Mouse (Mus musculus) E14TG2a.4 (cell line): ENCODE data around the gene 0610009B22Rik.

Experiments used
- CTCF ChIP-seq: conservative IDR thresholded peaks from 2 replicates; pipeline ENCODE4 v1.5.1; 2014; ENCODE audit warnings: low read length
- NANOG ChIP-seq: IDR thresholded peaks from 2 replicates; pipeline ENCODE4 v1.6.1; 2014; ENCODE audit warnings: borderline replicate concordance, low read length, mixed read lengths

DNA sequence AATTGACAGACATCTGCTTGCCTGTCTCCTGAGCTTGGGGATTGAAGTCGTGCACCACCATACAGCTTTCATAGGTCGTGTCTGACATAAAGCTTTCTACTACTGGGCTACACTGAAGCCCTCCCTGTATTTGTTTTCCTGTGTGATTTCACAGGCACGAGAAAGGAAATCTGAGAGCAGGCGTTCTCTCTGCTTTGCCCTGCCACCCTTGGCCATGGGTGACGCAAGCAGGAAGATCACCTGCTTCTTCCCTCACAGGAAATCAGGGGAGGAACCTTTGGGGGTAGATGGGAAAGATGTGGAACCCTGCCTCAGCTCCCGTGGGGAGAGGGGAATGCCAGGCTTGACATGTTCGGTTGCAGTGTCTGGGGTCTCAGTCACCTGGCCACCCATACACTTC is 30.4 kb downstream of the 0610009B22Rik start:
- no peak for TF ChIP-seq CTCF
- no peak for TF ChIP-seq NANOG
